Mouse (Mus musculus): Measurements from ENCODE around the gene Fxyd3.

The Fxyd3 gene

DNA sequence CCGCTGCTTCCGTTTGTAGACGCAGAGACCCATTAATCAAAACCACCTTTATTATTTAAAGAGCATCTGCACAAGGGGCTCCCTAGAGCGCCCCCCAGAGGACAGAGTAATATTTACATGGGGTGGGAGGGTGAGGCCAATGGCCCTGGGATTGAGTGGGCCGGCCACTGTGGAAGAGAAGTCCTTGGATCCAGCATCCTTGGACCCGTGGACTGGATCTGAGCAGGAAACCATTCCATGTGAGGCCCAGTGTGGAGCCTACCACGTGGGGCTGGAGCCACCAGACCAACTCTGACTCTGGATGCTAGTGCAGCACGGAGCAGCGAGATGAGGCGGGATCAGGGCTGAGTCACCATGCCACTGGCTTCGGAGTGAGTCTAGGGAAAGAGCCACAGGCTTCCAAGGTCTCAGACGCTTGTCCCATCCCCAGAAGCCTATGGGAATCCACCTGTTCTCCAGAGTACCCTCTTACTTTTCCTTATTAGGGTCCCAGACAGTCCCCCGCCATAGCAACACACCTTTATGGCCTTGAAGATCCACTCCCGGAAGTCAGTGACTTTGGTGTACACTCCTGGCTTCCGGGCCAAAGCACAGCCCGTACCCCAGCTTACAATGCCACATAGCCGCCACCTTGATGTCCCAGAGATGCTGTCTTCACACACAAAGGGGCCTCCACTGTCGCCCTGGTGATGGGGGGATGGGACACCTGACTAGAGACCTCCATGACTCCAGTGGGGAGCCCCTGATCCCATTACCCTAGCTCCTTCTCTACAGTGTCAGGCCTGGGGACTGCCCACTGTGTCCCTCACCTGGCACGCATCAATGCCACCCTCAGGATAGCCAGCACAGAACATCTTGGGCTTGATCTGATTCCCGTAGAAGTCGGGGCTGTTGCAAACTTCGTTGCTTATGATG is 22.4 kb upstream of the Fxyd3 start:
- no peak for DNase-seq (ENCODE audit: extremely low read depth, low read depth, low spot score)

GRCm38 (mm10) chr7:31097583-31098248 is 21.2 kb upstream of the Fxyd3 start:
- no peak for DNase-seq (ENCODE audit: extremely low read depth, low read depth, low spot score)

GRCm38 (mm10) chr7:31096892-31097564 is 20.5 kb upstream of the Fxyd3 start:
- no peak for DNase-seq (ENCODE audit: extremely low read depth, low read depth, low spot score)

DNA sequence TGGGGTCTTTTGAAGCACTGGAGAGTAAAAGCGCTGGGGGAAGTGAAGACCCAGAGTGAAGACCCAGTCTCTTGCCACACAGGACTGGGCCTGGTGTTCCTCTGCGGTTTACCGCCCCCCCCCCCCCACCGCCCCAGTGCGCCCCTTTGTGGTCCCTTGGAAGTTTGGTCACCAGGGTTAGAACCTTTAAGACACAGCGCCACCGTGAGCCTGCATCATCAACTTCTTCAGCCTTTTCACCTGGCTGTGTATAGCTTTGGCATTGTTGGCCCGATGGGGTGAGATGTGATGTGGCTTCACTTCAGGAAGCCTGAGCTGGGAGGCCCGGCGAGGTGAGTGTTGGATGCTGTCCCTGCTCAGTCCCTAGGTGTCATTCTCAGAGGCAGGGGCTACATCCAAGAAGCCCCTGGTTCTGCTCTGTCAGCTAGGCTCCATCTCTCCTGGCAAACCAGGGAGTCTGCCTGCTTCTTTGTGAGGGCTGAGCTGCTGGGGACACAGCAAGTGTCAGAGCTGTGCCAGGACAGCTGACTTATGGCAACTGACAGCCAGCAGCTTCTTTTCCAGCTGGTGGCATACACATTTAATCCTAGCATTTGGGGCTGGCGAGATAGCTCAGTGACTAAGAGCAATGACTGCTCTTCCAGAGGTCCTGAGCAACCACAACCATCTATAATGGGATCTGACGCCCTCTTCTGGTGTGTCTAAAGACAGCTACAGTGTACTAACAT is 18.4 kb upstream of the Fxyd3 start:
- no peak for DNase-seq (ENCODE audit: extremely low read depth, low read depth, low spot score)

- no peak for DNase-seq (ENCODE audit: extremely low read depth, low read depth, low spot score)
These were observed 13.2 kb upstream of the Fxyd3 start for GRCm38 (mm10) chr7:31089721-31090120.

- no peak for DNase-seq (ENCODE audit: extremely low read depth, low read depth, low spot score)
These were observed 11.7 kb upstream of the Fxyd3 start for GRCm38 (mm10) chr7:31088206-31088605.

DNA sequence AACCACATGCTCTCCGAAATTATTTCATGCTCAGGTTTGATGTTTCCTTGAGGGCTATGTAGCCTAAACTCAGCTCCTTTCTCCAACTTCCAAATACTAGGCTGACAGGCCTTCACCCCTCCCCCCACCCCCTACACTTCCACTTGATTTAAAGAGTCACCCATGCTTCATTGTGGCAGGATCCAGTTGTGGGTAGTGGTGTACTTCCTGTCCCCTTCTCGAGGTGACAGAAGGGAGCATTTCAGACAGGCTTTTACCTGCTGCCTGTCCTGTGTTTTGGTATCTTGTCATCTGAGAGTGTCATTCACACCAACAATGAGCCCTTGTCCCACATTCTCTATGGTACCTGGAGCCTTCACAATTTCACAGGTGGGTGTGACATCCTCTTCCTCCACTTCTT is 10.8 kb upstream of the Fxyd3 start:
- no peak for DNase-seq (ENCODE audit: extremely low read depth, low read depth, low spot score)

GRCm38 (mm10) chr7:31086175-31086755 is 9.8 kb upstream of the Fxyd3 start:
- no peak for DNase-seq (ENCODE audit: extremely low read depth, low read depth, low spot score)

DNA sequence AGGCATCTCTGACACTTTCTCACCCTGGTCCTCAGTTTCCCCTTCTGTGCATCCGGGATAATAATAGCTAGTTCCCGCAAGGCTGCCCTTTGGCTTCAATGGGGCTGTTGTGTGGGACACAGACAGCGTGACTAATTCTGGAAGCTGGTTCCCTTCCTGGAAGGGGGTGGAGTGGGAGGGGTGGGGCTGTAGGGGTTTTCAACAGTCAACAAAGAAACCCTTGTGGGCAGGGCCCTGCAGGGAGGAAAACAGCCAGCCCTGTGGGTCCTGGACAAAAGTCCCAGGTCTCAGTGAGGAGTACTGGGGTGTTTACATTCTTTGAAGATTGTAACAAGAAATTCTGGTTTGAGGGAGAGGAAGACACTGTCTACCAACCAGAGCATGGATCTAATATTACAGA is 8.7 kb upstream of the Fxyd3 start:
- DNase-seq (ENCODE audit: extremely low read depth, low read depth, low spot score), result no peak

DNA sequence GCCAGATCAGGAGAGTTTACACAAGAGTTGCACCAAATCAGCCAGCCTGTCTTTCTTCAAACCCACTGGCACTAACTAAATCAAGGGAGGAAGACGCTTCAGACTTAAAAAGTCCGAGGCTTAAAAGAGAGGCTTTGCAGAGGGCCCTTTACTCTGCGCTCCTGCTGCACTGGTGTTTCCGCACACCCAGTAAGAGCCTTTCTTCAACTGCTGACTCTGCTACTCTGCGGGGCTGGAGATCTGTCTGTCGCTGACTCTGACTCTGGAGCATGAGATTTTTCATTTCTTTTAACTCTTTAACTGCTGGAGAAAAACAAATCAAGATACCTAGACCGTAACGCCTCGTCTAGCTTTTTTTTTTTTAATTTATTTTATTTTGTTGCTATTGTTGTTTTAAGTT is 7.6 kb upstream of the Fxyd3 start:
- DNase-seq (ENCODE audit: extremely low read depth, low read depth, low spot score), result no peak

DNA sequence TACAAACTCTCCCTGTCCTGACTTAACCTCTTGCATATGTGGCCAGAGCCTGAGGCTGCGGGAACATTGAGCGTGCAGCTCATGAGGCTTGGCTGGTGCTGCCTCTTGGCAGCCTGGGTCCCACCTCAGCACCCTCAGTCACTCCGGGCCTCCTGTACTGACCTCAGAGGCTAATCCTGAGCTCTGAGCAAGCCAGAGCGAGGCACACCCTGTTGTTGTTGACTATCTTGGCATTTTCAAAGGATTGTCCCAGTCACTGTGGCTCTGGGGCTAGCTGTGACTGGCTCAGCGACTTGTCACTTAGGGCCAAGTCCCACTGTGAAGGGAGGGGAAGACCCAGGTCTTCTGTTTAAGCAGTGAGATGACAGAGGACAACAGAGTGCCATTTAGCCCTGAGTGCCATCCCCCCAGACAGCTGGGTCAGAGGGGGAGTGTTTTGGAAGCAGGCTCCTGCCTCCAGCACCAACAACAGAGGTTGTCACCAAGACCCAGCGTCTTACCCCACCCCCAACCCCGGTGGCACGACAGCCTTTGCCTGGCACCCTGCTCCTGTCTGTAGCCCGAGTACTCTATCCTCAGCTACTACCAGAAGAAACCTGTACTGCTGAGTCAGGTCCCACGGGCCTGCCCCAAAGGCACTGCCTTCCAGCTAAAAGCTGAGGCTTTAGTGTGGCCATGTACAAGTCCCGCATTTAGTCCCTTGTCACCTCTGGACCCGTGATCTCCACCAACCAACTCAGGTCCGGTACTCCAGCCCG is 6.5 kb upstream of the Fxyd3 start:
- DNase-seq (ENCODE audit: extremely low read depth, low read depth, low spot score), result no peak

DNA sequence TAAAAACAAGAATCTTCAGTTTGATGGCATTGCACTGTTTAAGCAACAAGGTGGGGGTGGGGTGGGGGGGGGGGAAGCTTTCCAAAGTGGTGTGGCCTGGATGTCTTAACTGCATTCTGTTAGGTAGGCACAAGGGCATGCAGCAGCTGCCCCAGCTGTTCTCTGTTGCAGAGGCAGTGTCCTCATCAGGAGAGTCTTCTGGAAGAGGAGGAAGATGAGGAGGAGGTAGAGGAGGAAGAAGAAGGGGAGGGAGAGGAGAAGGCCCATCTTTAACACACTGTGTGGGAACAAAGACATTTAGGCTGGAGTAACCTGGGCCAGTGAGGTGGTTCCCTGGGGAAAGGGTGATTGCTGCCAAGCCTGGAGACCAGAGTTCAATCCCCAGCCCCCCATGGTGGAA is 5.6 kb upstream of the Fxyd3 start:
- DNase-seq (ENCODE audit: extremely low read depth, low read depth, low spot score), result no peak

GRCm38 (mm10) chr7:31081106-31081505 is 4.6 kb upstream of the Fxyd3 start:
- DNase-seq (ENCODE audit: extremely low read depth, low read depth, low spot score), result no peak

DNA sequence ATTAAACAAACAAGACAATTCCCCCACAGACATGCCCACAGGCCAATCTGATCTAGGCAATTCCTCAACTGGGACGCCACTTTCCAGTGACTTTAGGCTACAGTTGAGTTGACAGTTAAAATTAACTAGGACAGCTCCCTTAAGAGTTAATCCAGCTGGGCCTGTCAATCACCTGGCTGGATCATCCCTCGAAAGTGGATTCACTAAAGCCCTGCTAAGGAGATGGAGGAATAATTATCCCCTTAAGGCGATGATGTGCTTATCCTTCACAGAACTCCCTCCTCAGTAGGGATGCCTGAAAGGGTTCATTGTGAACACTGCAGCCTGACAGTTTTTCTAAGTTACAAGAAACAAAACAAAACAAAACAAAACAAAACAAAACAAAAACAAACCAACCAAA is 4.1 kb upstream of the Fxyd3 start:
- DNase-seq (ENCODE audit: extremely low read depth, low read depth, low spot score), result no peak

- no peak for DNase-seq (ENCODE audit: extremely low read depth, low read depth, low spot score)
These were observed 3.2 kb upstream of the Fxyd3 start for GRCm38 (mm10) chr7:31079670-31080069.

- no peak for DNase-seq (ENCODE audit: extremely low read depth, low read depth, low spot score)
These were observed 1.5 kb upstream of the Fxyd3 start for GRCm38 (mm10) chr7:31077885-31078445.

- no peak for DNase-seq (ENCODE audit: extremely low read depth, low read depth, low spot score)
These were observed 966 bp upstream of the Fxyd3 start for GRCm38 (mm10) chr7:31077470-31077869.

DNA sequence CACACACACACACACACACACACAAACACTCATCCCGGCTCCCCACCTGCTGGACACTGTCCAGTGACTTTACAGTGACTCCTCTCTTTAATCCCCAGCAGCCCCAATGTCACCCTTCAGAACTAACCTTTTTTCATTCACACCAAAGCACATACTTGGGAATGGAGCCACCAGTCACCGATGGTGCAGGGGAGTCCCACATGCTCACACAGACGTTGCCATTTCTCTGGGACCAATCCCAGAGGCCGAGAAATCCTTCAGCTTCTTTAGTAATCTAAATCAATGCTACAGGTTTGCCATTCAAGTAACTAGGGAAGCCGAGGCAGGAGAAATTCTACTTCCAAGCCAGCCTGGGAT is 1.8 kb downstream of the Fxyd3 start:
- no peak for DNase-seq (ENCODE audit: extremely low read depth, low read depth, low spot score)

DNA sequence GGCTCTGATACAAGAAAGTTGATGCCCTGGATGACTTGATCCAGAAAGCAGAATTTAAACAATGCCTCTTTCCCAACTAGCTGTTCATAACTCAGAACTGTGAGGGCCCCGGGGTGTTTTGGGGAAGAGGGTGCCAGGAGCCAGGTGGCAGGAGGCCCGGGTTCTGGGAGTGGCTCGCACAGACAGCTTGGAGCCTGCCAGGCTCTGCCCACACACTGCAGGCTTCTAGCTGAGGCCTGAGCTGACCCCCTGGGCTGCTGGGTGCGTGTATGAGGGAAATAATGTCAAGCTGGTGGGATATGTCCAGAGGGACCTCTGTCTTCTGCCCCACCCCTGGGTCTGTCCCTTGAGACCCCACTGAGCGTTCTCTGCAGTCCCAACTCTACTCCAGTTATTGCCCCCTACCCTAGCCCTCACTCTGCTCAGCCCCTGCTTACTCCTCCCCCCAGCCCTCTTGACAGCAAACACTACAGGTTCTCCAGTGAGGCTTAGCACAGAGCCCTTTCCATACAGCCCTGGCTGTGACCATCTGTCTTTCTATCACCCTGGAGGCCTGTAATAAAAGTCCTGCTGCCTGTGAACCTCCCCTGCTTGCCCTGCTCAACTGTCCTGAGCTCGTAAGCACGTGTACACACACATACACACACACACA is 2.3 kb downstream of the Fxyd3 start:
- peak; percentile 88 for DNase-seq (ENCODE audit: extremely low read depth, low read depth, low spot score)

Measured in fat pad, adult 2 months (tissue).